Mouse (Mus musculus): ENCODE measurements around the gene Zfp830. TPM values are rescaled to one million over a fixed set of nuclear protein-coding genes. Genes with fewer than 3 reads are reported as not detected.

Gene Zfp830
- polyA plus RNA-seq, 1 experiment from 2014 or later, result 11.9 TPM

GRCm38 (mm10) chr11:82746857-82747366, 17.2 kb upstream of the Zfp830 start:
- TF ChIP-seq EP300 (IDR thresholded peaks at IDR 0.05; ENCODE audit: low read depth) (no peak), CTCF (IDR thresholded peaks at IDR 0.05; ENCODE audit: low read depth) (no peak)
- H3K4me1 ChIP-seq (ENCODE audit: insufficient read depth), result no peaks in the 10 kb centered on the region
- 30% methylated on average over 8 of the region's 8 CpGs for WGBS (ENCODE audit: insufficient replicate concordance)
- DNase-seq (peak; percentile 41), ATAC-seq (peak; percentile 55)
- no peaks in the 10 kb centered on the region for H3K27me3 ChIP-seq (ENCODE audit: insufficient read depth, low read length)
- H3K27ac ChIP-seq (ENCODE audit: low read depth), result peak overlapping the region; percentile 66
- peak overlapping the region; percentile 62 for H3K4me2 ChIP-seq (ENCODE audit: low read depth, low read length)
- peak overlapping the region; percentile 30 for H3K4me3 ChIP-seq (ENCODE audit: low read depth, low read length)
- H3K36me3 ChIP-seq (replicated peaks; ENCODE audit: insufficient read depth, low read length), result no peaks in the 10 kb centered on the region
- peaks cover 2% of the 10 kb centered on the region; the same call in 1 of the 2 replicates for H3K9me3 ChIP-seq (ENCODE audit: low read length)
- H3K9ac ChIP-seq (replicated peaks), result peak overlapping the region; percentile 58

DNA sequence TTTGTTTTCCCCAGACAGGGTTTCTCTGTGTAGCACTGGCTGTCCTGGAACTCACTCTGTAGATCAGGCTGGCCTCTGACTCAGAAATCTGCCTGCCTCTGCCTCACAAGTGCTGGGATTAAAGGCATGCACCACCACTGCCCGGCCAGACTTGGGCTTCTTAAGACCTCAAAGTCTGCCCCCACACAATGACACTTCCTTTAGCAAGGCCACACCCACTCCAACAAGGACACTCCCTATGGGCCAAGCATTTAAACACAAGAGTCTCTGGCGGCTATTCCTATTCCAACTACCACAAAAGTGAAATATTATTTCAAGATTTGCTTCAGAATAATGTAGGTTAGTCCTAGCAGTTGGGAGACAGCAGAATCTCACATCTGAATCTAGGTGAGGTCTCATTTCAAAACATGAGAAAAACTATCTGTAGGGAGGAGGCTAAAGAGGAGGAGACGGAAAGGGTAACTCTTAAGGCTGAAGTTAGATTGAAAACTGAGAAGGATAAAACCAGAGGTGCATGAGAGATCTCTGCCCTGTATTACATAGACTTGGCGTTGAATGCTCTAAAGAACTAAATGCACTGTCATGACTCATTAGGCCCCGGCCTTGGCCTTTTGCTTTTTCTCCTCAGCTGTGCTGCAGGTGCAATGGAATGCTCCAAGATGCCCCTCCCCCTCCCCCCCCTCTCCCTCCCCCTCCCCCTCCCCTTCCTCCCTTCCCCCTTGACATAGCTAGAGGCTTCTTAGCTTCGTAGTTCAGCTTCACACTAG, 11.6 kb upstream of the Zfp830 start:
- no peak overlapping the region for H3K9ac ChIP-seq (replicated peaks)
- TF ChIP-seq CTCF (IDR thresholded peaks at IDR 0.05; ENCODE audit: low read depth) (no peak), EP300 (IDR thresholded peaks at IDR 0.05; ENCODE audit: low read depth) (no peak)
- no peaks in the 10 kb centered on the region for H3K9me3 ChIP-seq (ENCODE audit: low read length)
- ATAC-seq (no peak), DNase-seq (no peak)
- H3K4me1 ChIP-seq (ENCODE audit: insufficient read depth), result no peaks in the 10 kb centered on the region
- H3K4me3 ChIP-seq (ENCODE audit: low read depth, low read length), result no peak overlapping the region
- H3K36me3 ChIP-seq (replicated peaks; ENCODE audit: insufficient read depth, low read length), result no peaks in the 10 kb centered on the region
- H3K4me2 ChIP-seq (ENCODE audit: low read depth, low read length), result no peak overlapping the region
- 58% methylated on average over 6 of the region's 6 CpGs for WGBS (ENCODE audit: insufficient replicate concordance)
- H3K27me3 ChIP-seq (ENCODE audit: insufficient read depth, low read length), result no peaks in the 10 kb centered on the region
- no peak overlapping the region for H3K27ac ChIP-seq (ENCODE audit: low read depth)

GRCm38 (mm10) chr11:82755919-82756318, 8.2 kb upstream of the Zfp830 start:
- Histone ChIP-seq H3K27ac (ENCODE audit: low read depth) (no peak overlapping the region), H3K9ac (replicated peaks) (no peak overlapping the region), H3K4me2 (ENCODE audit: low read depth, low read length) (no peak overlapping the region), H3K36me3 (replicated peaks; ENCODE audit: insufficient read depth, low read length) (no peaks in the 10 kb centered on the region), H3K4me1 (ENCODE audit: insufficient read depth) (no peaks in the 10 kb centered on the region), H3K27me3 (ENCODE audit: insufficient read depth, low read length) (no peaks in the 10 kb centered on the region), H3K9me3 (ENCODE audit: low read length) (no peaks in the 10 kb centered on the region), H3K4me3 (ENCODE audit: low read depth, low read length) (no peak overlapping the region)
- TF ChIP-seq EP300 (IDR thresholded peaks at IDR 0.05; ENCODE audit: low read depth) (no peak), CTCF (IDR thresholded peaks at IDR 0.05; ENCODE audit: low read depth) (no peak)
- DNase-seq, result no peak
- 73% methylated on average over 1 of the region's 1 CpGs for WGBS (ENCODE audit: insufficient replicate concordance)
- no peak for ATAC-seq

GRCm38 (mm10) chr11:82762286-82762829, 1.8 kb upstream of the Zfp830 start:
- Histone ChIP-seq H3K27me3 (ENCODE audit: insufficient read depth, low read length) (no peaks in the 10 kb centered on the region), H3K9me3 (ENCODE audit: low read length) (no peaks in the 10 kb centered on the region), H3K27ac (ENCODE audit: low read depth) (no peak overlapping the region), H3K4me3 (ENCODE audit: low read depth, low read length) (no peak overlapping the region), H3K4me1 (ENCODE audit: insufficient read depth) (peaks cover 22% of the 10 kb centered on the region), H3K4me2 (ENCODE audit: low read depth, low read length) (no peak overlapping the region), H3K36me3 (replicated peaks; ENCODE audit: insufficient read depth, low read length) (no peaks in the 10 kb centered on the region; the same call in 1 of the 2 replicates), H3K9ac (replicated peaks) (no peak overlapping the region)
- ATAC-seq (no peak), DNase-seq (no peak)
- WGBS (ENCODE audit: insufficient replicate concordance), result 82% methylated on average over 6 of the region's 6 CpGs
- TF ChIP-seq CTCF (IDR thresholded peaks at IDR 0.05; ENCODE audit: low read depth) (peak; percentile 51), EP300 (IDR thresholded peaks at IDR 0.05; ENCODE audit: low read depth) (no peak)

DNA sequence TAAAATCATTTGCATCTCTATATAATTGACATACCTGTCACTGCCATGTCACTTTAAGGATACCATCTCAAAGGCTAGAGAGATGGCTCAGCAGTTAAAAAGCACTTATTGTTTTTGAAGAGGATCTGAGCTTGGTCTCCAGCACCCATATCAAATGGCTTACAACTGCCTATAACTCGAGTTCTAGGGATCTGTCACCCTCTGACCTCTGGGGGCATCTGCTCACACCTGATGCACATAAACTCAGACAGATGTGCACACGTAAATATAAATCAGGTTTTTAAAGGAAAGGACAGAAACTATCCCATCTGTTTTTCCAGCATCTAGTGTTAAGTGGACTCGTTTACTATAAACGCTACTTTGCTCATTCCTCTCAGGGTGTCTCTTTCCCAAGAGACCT, 884 bp upstream of the Zfp830 start:
- WGBS (ENCODE audit: insufficient replicate concordance), result 14% methylated on average over 4 of the region's 4 CpGs
- Histone ChIP-seq H3K27ac (ENCODE audit: low read depth) (peak overlapping the region; percentile 93), H3K27me3 (ENCODE audit: insufficient read depth, low read length) (no peaks in the 10 kb centered on the region), H3K4me3 (ENCODE audit: low read depth, low read length) (peak overlapping the region; percentile 97), H3K9ac (replicated peaks) (peak overlapping the region; percentile 97), H3K4me2 (ENCODE audit: low read depth, low read length) (peak overlapping the region; percentile 92), H3K4me1 (ENCODE audit: insufficient read depth) (peaks cover 22% of the 10 kb centered on the region), H3K9me3 (ENCODE audit: low read length) (no peaks in the 10 kb centered on the region), H3K36me3 (replicated peaks; ENCODE audit: insufficient read depth, low read length) (peaks cover under 1% of the 10 kb centered on the region; the same call in 1 of the 2 replicates)
- TF ChIP-seq EP300 (IDR thresholded peaks at IDR 0.05; ENCODE audit: low read depth) (no peak), CTCF (IDR thresholded peaks at IDR 0.05; ENCODE audit: low read depth) (no peak)
- no peak for DNase-seq
- ATAC-seq, result no peak

GRCm38 (mm10) chr11:82764438-82764924, 336 bp downstream of the Zfp830 start:
- Histone ChIP-seq H3K9me3 (ENCODE audit: low read length) (no peaks in the 10 kb centered on the region), H3K4me3 (ENCODE audit: low read depth, low read length) (peak overlapping the region; percentile 97), H3K36me3 (replicated peaks; ENCODE audit: insufficient read depth, low read length) (peaks cover 3% of the 10 kb centered on the region; the same call in 1 of the 2 replicates), H3K27ac (ENCODE audit: low read depth) (peak overlapping the region; percentile 93), H3K4me1 (ENCODE audit: insufficient read depth) (peaks cover 22% of the 10 kb centered on the region), H3K4me2 (ENCODE audit: low read depth, low read length) (peak overlapping the region; percentile 92), H3K27me3 (ENCODE audit: insufficient read depth, low read length) (no peaks in the 10 kb centered on the region), H3K9ac (replicated peaks) (peak overlapping the region; percentile 97)
- DNase-seq, result no peak
- peak; percentile 61 for ATAC-seq
- under 1% methylated on average over 28 of the region's 28 CpGs for WGBS (ENCODE audit: insufficient replicate concordance)
- TF ChIP-seq CTCF (IDR thresholded peaks at IDR 0.05; ENCODE audit: low read depth) (no peak), EP300 (IDR thresholded peaks at IDR 0.05; ENCODE audit: low read depth) (no peak)
